Mouse (Mus musculus): ENCODE data around the gene Wdr48. TPM values are rescaled to one million over a fixed set of nuclear protein-coding genes. Genes with fewer than 3 reads are reported as not detected.
A peak's percentile ranks its signal among the peaks of the same experiment; 100 is the strongest.

The Wdr48 gene
- total and polyA plus RNA-seq, 2 experiments from 2014 or later, result 47.5 to 50.9 TPM

DNA sequence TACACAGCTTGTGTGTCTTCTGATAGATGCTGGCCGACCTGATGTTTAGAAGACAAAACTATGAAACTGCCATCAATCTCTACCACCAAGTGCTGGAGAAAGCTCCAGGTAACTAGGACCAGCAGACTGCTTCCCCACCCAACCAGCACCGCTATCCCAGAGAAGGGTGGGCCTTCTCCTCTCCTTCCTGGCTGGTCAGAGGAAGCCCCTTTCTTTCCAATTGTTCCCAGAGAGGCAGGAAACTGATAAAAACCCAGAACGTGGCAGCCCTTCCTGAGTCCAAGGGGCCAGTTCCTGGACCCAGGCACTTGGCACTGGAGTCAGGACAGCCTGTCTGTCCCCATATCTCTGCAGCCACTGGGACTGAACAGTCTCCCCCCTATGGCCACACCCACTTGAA, 69.5 kb downstream of the Wdr48 start:
- Histone ChIP-seq H3K9ac (replicated peaks; ENCODE audit: low read length) (no peak overlapping the region), H3K4me1 (ENCODE audit: insufficient read depth, low read length) (no peaks in the 10 kb centered on the region), H3K4me2 (ENCODE audit: low read depth, low read length) (no peak overlapping the region), H3K4me3 (ENCODE audit: low read length) (no peak overlapping the region), H3K36me3 (ENCODE audit: insufficient read depth, low read length) (no peaks in the 10 kb centered on the region), H3K27me3 (ENCODE audit: insufficient read depth, low read length) (no peaks in the 10 kb centered on the region), H3K27ac (no peak overlapping the region), H3K9me3 (ENCODE audit: low read length) (no peaks in the 10 kb centered on the region)
- DNase-seq (ENCODE audit: low spot score), result no peak
- no peak for TF ChIP-seq CTCF (IDR thresholded peaks at IDR 0.05; ENCODE audit: low read depth)
- 85% methylated on average over 3 of the region's 3 CpGs for WGBS
- ATAC-seq, result no peak

DNA sequence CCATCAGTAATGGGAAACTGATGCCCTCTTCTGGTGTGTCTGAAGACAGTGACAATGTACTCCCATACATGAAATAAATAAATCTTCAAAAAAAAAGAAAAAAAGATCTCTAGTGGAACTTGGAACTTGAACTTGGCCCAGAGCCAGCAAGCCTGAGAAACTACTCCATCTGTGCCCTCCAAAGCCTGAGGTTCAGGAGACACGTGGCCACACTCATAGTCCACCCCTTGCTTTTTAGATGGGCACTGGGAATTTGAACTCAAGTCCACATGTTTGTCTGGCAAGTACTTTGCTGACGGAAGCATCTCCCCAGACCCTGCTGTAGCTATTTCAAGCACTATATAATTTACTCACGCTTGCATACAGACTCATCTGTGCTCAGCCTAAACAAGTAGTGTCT, 70.5 kb downstream of the Wdr48 start:
- Histone ChIP-seq H3K4me1 (ENCODE audit: insufficient read depth, low read length) (peaks cover 5% of the 10 kb centered on the region; the same call in 1 of the 2 replicates), H3K4me3 (ENCODE audit: low read length) (no peak overlapping the region), H3K27me3 (ENCODE audit: insufficient read depth, low read length) (no peaks in the 10 kb centered on the region), H3K4me2 (ENCODE audit: low read depth, low read length) (no peak overlapping the region), H3K9ac (replicated peaks; ENCODE audit: low read length) (no peak overlapping the region), H3K27ac (no peak overlapping the region), H3K36me3 (ENCODE audit: insufficient read depth, low read length) (no peaks in the 10 kb centered on the region), H3K9me3 (ENCODE audit: low read length) (no peaks in the 10 kb centered on the region)
- WGBS, result 62% methylated on average over 3 of the region's 3 CpGs
- no peak for TF ChIP-seq CTCF (IDR thresholded peaks at IDR 0.05; ENCODE audit: low read depth)
- ATAC-seq (no peak), DNase-seq (ENCODE audit: low spot score) (no peak)

DNA sequence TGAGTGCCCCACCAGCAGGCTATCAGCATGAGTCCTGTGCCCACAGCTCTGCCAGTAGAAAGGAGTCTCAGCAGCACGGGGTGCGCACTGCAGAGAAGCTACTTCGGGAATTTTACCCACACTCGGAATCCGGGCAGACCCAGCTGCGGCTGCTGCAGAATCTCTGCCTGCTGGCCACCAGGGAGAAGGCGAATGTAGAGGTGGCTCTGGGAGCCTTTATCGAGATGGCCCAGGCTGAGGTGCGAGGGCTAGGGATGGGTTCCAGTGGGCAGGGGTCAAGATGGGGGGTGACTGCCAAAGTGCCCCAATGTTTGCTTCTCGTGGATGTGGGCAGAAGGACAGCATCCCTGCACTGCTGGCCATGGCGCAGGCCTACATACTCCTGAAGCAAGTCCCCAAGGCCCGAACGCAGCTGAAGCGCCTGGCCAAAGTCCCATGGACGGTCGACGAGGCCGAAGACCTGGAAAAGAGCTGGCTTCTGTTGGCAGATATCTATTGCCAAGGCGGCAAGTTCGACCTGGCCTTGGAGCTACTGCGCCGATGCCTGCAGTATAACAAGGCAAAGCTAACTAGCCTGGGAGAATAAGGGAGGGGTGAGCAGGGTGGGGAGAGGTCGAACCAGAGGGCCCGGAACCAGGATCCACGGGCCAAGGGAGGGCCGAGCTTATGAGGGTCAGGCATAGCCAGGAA, 71.7 kb downstream of the Wdr48 start:
- Histone ChIP-seq H3K36me3 (ENCODE audit: insufficient read depth, low read length) (no peaks in the 10 kb centered on the region), H3K27me3 (ENCODE audit: insufficient read depth, low read length) (no peaks in the 10 kb centered on the region), H3K9me3 (ENCODE audit: low read length) (no peaks in the 10 kb centered on the region), H3K4me2 (ENCODE audit: low read depth, low read length) (no peak overlapping the region), H3K27ac (no peak overlapping the region), H3K9ac (replicated peaks; ENCODE audit: low read length) (no peak overlapping the region), H3K4me1 (ENCODE audit: insufficient read depth, low read length) (peaks cover 17% of the 10 kb centered on the region; the same call in 1 of the 2 replicates), H3K4me3 (ENCODE audit: low read length) (no peak overlapping the region)
- no peak for DNase-seq (ENCODE audit: low spot score)
- ATAC-seq, result no peak
- WGBS, result 82% methylated on average over 26 of the region's 26 CpGs
- TF ChIP-seq CTCF (IDR thresholded peaks at IDR 0.05; ENCODE audit: low read depth), result no peak

DNA sequence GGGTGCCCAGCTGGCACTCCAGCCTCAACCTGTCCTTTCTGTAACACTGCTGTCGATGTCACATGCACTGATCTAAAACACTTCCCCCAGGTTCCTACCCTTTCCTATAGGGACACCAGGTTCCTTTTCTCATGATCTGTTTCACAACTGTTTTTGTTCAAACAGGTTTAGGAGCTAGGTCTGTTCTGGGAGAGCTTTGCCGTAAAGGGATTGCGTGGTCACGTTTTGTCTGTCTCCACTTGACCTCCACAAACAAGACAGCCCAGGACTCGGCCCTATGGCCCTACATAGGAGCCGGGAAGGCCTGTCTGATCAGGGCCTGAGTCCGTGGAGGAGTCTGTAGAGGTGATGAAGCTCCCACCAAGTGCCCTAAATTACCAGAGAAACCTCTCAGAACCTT, 75.1 kb downstream of the Wdr48 start:
- no peak overlapping the region for H3K4me2 ChIP-seq (ENCODE audit: low read depth, low read length)
- H3K4me1 ChIP-seq (ENCODE audit: insufficient read depth, low read length), result peaks cover 18% of the 10 kb centered on the region; the same call in 1 of the 2 replicates
- H3K9me3 ChIP-seq (ENCODE audit: low read length), result no peaks in the 10 kb centered on the region
- ATAC-seq, result no peak
- no peak overlapping the region for H3K4me3 ChIP-seq (ENCODE audit: low read length)
- peak overlapping the region; percentile 69; the same call in 1 of the 2 replicates for H3K27ac ChIP-seq
- DNase-seq (ENCODE audit: low spot score), result no peak
- H3K9ac ChIP-seq (replicated peaks; ENCODE audit: low read length), result no peak overlapping the region
- H3K36me3 ChIP-seq (ENCODE audit: insufficient read depth, low read length), result 0 out of 2 replicates have a peak, but pooled peaks cover 5% of the 10 kb centered on the region
- H3K27me3 ChIP-seq (ENCODE audit: insufficient read depth, low read length), result no peaks in the 10 kb centered on the region
- WGBS, result 82% methylated on average over 7 of the region's 7 CpGs
- TF ChIP-seq CTCF (IDR thresholded peaks at IDR 0.05; ENCODE audit: low read depth), result no peak

DNA sequence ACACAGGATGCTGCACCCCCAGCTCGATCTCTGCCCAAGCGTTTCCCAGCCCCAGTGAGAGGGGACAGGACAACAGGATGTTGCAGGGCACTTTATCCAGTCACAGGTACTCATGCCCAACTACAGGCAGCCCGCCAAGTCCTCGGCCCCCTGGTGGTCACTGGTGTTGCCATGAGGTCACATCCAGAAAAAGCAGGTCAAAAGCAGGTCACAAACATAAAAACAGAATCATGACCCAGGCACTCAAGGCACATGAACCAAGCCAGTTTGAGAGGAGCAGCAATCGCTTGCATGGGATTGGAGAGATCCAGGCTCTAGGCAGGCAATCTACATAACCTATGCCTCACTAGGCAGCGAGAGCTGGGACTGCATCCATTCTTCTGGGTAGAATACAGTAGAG, 75.5 kb downstream of the Wdr48 start:
- Histone ChIP-seq H3K4me1 (ENCODE audit: insufficient read depth, low read length) (peaks cover 18% of the 10 kb centered on the region; the same call in 1 of the 2 replicates), H3K9me3 (ENCODE audit: low read length) (no peaks in the 10 kb centered on the region), H3K27ac (peak overlapping the region; percentile 69; the same call in 1 of the 2 replicates), H3K4me3 (ENCODE audit: low read length) (no peak overlapping the region), H3K9ac (replicated peaks; ENCODE audit: low read length) (no peak overlapping the region), H3K4me2 (ENCODE audit: low read depth, low read length) (no peak overlapping the region), H3K36me3 (ENCODE audit: insufficient read depth, low read length) (0 out of 2 replicates have a peak, but pooled peaks cover 5% of the 10 kb centered on the region), H3K27me3 (ENCODE audit: insufficient read depth, low read length) (no peaks in the 10 kb centered on the region)
- peak; percentile 35 for DNase-seq (ENCODE audit: low spot score)
- 27% methylated on average over 6 of the region's 6 CpGs for WGBS
- peak; percentile 22; the same call in 1 of the 2 replicates for ATAC-seq
- TF ChIP-seq CTCF (IDR thresholded peaks at IDR 0.05; ENCODE audit: low read depth), result peak; percentile 65

DNA sequence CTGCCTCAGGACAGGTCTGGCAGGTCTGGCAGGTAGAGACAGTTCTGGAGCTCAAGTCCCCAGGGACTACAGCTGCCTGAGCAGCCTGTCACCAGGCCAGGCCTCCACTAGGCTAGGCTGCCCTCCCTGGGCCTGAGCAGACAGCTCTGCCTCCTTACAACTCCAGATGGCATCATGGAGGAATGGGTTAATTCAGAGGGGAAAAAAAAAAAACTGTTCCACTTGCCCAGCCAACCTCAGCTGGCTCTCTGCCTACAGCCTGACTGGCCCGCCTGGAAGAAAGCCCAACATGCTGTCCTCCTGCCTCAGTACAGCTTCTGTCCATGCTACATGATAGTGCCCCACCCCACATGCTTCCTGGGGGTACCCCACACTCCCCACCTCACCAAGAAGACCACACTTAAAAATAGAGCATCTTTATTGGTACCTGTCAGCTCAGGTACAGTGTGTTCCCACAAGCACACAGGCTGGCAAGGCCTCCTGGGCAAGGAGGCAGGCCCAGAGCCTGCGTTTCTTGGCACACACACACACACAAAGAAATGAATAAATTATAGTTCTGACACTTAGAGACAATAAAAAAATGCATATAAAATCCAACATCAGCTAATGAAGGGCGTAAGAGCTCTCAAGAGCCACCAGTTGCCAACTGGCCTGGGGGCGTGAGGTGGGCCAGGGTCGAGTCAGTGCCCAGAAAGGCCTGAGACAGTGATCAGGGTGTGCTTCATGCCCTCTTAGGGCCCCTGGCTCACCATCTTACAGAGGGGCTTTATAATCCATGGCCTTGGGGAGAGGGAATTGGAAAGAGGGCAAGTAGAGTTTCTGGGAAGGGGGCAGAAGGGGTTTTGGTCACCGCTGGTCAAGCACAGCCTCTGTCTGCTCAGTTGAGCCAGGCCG, 76.3 kb downstream of the Wdr48 start:
- Histone ChIP-seq H3K4me1 (ENCODE audit: insufficient read depth, low read length) (peaks cover 18% of the 10 kb centered on the region; the same call in 1 of the 2 replicates), H3K4me3 (ENCODE audit: low read length) (no peak overlapping the region), H3K27ac (peak overlapping the region; percentile 69; the same call in 1 of the 2 replicates), H3K4me2 (ENCODE audit: low read depth, low read length) (no peak overlapping the region), H3K9ac (replicated peaks; ENCODE audit: low read length) (peak overlapping the region; percentile 26; the same call in 1 of the 2 replicates), H3K27me3 (ENCODE audit: insufficient read depth, low read length) (no peaks in the 10 kb centered on the region), H3K9me3 (ENCODE audit: low read length) (no peaks in the 10 kb centered on the region), H3K36me3 (ENCODE audit: insufficient read depth, low read length) (0 out of 2 replicates have a peak, but pooled peaks cover 5% of the 10 kb centered on the region)
- DNase-seq (ENCODE audit: low spot score), result peak; percentile 89
- 51% methylated on average over 7 of the region's 7 CpGs for WGBS
- peak; percentile 4; the same call in 1 of the 2 replicates for TF ChIP-seq CTCF (IDR thresholded peaks at IDR 0.05; ENCODE audit: low read depth)
- peak; percentile 70 for ATAC-seq

All from hindbrain, postnatal 0 days (tissue).